Mouse (Mus musculus) CD4-positive, CD25-positive, alpha-beta regulatory T cell, adult 2 months (primary cell): ENCODE results near the gene Apobr.
A peak's percentile ranks its signal among the peaks of the same experiment; 100 is the strongest.

Experiments used
- DNase-seq: peaks from one replicate; pipeline ENCODE4 v3.0.0-alpha.2; 2012; ENCODE audit warnings: low read depth, low spot score

Apobr gene

GRCm38 (mm10) chr7:126584506-126584977, at the start of gene Apobr:
Gene Apobr (plus strand): TSS chr7:126584942.
- peak; percentile 59 for DNase-seq

GRCm38 (mm10) chr7:126535766-126536165, 49.0 kb upstream of the Apobr start:
- peak; percentile 14 for DNase-seq

- DNase-seq: no peak
These were observed 48.3 kb upstream of the Apobr start for GRCm38 (mm10) chr7:126536466-126536865.

- peak; percentile 75 for DNase-seq
These were observed 46.7 kb upstream of the Apobr start for GRCm38 (mm10) chr7:126537820-126538585.

GRCm38 (mm10) chr7:126541661-126542060, 43.1 kb upstream of the Apobr start:
- no peak for DNase-seq

GRCm38 (mm10) chr7:126545631-126546030, 39.1 kb upstream of the Apobr start:
- no peak for DNase-seq

GRCm38 (mm10) chr7:126554796-126555195, 29.9 kb upstream of the Apobr start:
- peak; percentile 67 for DNase-seq

- no peak for DNase-seq
These were observed 28.1 kb upstream of the Apobr start for GRCm38 (mm10) chr7:126556635-126557034.

- DNase-seq: peak; percentile 47
These were observed 19.0 kb upstream of the Apobr start for GRCm38 (mm10) chr7:126565693-126566092.

- peak; percentile 92 for DNase-seq
These were observed 18.5 kb upstream of the Apobr start, which contains the start of gene Eif3c for GRCm38 (mm10) chr7:126566094-126566765. Gene Eif3c (minus strand): TSS chr7:126566411.

GRCm38 (mm10) chr7:126576946-126577345, 7.8 kb upstream of the Apobr start:
- peak; percentile 77 for DNase-seq

- DNase-seq: peak; percentile 71
These were observed 5.6 kb upstream of the Apobr start for GRCm38 (mm10) chr7:126579172-126579571.

- DNase-seq: no peak
These were observed 3.1 kb upstream of the Apobr start for GRCm38 (mm10) chr7:126581661-126582060.

GRCm38 (mm10) chr7:126582759-126583158, 2.0 kb upstream of the Apobr start:
- no peak for DNase-seq

GRCm38 (mm10) chr7:126583251-126583709, 1.5 kb upstream of the Apobr start:
- DNase-seq: peak; percentile 90

- DNase-seq: peak; percentile 18
These were observed 981 bp upstream of the Apobr start for GRCm38 (mm10) chr7:126583761-126584160.

- no peak for DNase-seq
These were observed 975 bp downstream of the Apobr start, which contains the start of gene Cln3 for GRCm38 (mm10) chr7:126585717-126586116. Gene Cln3 (minus strand): TSS chr7:126585817.

- DNase-seq: no peak
These were observed 2.1 kb downstream of the Apobr start for GRCm38 (mm10) chr7:126586839-126587238.

GRCm38 (mm10) chr7:126587779-126588178, 3.0 kb downstream of the Apobr start:
- no peak for DNase-seq

- DNase-seq: no peak
These were observed 10.3 kb downstream of the Apobr start, which contains the start of gene Il27 for GRCm38 (mm10) chr7:126594862-126595561. Gene Il27 (minus strand): TSS chr7:126594941.

GRCm38 (mm10) chr7:126595890-126596289, 11.1 kb downstream of the Apobr start:
- no peak for DNase-seq

GRCm38 (mm10) chr7:126596414-126596813, 11.7 kb downstream of the Apobr start:
- DNase-seq: no peak
